Mouse (Mus musculus) hindbrain, embryonic 11.5 days (tissue): ENCODE results near the gene Casp6. TPM values are rescaled to one million over a fixed set of nuclear protein-coding genes. Genes with fewer than 3 reads are reported as not detected.

ENCODE experiments used
- ATAC-seq: fragments of 200-750 bp; cut with Nextera tagmentation; 2 replicates; pipeline ENCODE4 v1.8.0; 2017; ENCODE audit warnings: mild to moderate bottlenecking, moderate TSS enrichment, moderate library complexity; ENCODE audit not compliant: low FRiP score
- DNase-seq: peaks from one replicate; pipeline ENCODE4 v3.0.0-alpha.2; 2015; ENCODE audit warnings: low spot score
- H3K27ac ChIP-seq: fragments of 300-500 bp; sonication (generic); 2 replicates; pipeline ENCODE4 v1.5.1; 2014; ENCODE audit warnings: mild to moderate bottlenecking, low read depth, low read length
- H3K27me3 ChIP-seq: fragments of 300-500 bp; sonication (generic); 2 replicates; pipeline ENCODE4 v1.6.1; 2014; ENCODE audit warnings: mild to moderate bottlenecking, low read length, moderate library complexity, mixed read lengths; ENCODE audit not compliant: control insufficient read depth, insufficient read depth
- H3K36me3 ChIP-seq: fragments of 300-500 bp; sonication (generic); 2 replicates; pipeline ENCODE4 v1.6.1; 2014; ENCODE audit warnings: mild to moderate bottlenecking, low read length, moderate library complexity, mixed read lengths; ENCODE audit not compliant: control insufficient read depth, insufficient read depth
- H3K4me1 ChIP-seq: fragments of 300-500 bp; sonication (generic); replicated peaks from 2 replicates; pipeline ENCODE4 v1.6.1; 2014; ENCODE audit warnings: low read length, mixed read lengths; ENCODE audit not compliant: control insufficient read depth, insufficient read depth
- H3K4me2 ChIP-seq: fragments of 300-500 bp; sonication (generic); replicated peaks from 2 replicates; pipeline ENCODE4 v1.6.1; 2014; ENCODE audit warnings: mild to moderate bottlenecking, low read depth, low read length
- H3K4me3 ChIP-seq: fragments of 300-500 bp; sonication (generic); 2 replicates; pipeline ENCODE4 v1.5.1; 2014; ENCODE audit warnings: low read depth, low read length
- H3K9ac ChIP-seq: fragments of 300-500 bp; sonication (generic); 2 replicates; pipeline ENCODE4 v1.6.1; 2014; ENCODE audit warnings: low read depth, low read length
- H3K9me3 ChIP-seq: fragments of 300-500 bp; sonication (generic); 2 replicates; pipeline ENCODE4 v1.6.1; 2016; ENCODE audit warnings: low read length; ENCODE audit not compliant: control insufficient read depth
- WGBS: fragments of 180-500 bp; shearing (Covaris S2); extraction: QIAGEN DNeasy Blood & Tissue Kit; methylation state at CpG from one replicate; pipeline ENCODE4 v1.1.7; 2014; 5-methylcytosine and 5-hydroxymethylcytosine counted together
- polyA plus RNA-seq: library from polyadenylated mRNA; unstranded; fragments of >200 nt; fragmentation: Nextera tagmentation; extraction: Ambion mirVana; gene quantifications from 2 replicates; pipeline ENCODE4 v1.2.1, GENCODE M21; 2014

Gene Casp6
- polyA plus RNA-seq, 1 experiment from 2014 or later = 67.4 TPM

DNA sequence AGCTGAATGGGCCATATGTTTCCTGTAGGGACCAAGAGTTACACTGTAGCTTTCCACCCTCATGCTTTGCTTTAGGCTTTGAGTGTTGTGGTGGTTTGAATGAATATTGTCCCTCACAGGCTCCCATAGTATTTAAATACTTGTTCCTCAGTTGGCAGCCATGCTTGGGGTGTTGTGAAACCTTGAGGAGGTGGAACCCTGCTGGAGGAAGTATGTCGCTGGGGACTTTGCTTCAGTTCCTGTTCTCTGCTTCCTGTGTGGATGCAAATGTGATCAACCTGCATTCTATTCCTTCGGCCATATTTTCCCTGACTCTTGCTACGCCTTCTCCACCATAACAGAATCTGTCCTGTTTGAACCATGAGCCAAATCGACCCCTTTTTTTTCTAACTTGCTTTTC lies 52.1 kb downstream of the Casp6 start:
- H3K9me3 ChIP-seq = no peaks in the 10 kb centered on the region
- no peak overlapping the region for H3K9ac ChIP-seq
- no peaks in the 10 kb centered on the region for H3K36me3 ChIP-seq
- 88% methylated on average over 4 of the region's 4 CpGs for WGBS
- H3K4me2 ChIP-seq = no peak overlapping the region
- H3K4me3 ChIP-seq = no peak overlapping the region
- H3K27ac ChIP-seq = no peak overlapping the region
- DNase-seq = no peak
- H3K27me3 ChIP-seq = no peaks in the 10 kb centered on the region
- no peak for ATAC-seq
- H3K4me1 ChIP-seq = no peaks in the 10 kb centered on the region

DNA sequence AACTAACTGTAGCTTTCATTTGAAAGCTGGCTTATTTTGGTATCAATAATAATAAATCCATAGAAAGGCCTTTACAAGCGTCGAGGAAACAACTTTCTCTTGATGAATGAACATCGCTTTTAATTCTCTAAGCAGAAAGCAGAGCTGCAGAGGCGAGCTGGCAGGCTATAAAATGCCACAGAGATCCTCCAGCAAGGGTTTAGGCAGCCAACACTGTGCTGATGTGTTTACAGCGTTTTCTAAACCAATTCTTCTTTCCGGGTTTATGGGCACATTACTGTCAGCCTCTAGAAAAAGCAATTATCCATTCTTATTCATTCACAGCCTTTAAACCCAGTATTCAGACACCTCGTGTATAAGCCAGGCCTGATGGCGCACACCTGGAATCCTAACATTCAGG lies 61.3 kb downstream of the Casp6 start:
- ATAC-seq (no peak), DNase-seq (no peak)
- no peaks in the 10 kb centered on the region for H3K9me3 ChIP-seq
- H3K27ac ChIP-seq = no peak overlapping the region
- WGBS = 88% methylated on average over 8 of the region's 8 CpGs
- no peak overlapping the region for H3K4me2 ChIP-seq
- H3K4me3 ChIP-seq = no peak overlapping the region
- H3K36me3 ChIP-seq = no peaks in the 10 kb centered on the region
- H3K4me1 ChIP-seq = no peaks in the 10 kb centered on the region
- H3K9ac ChIP-seq = no peak overlapping the region
- no peaks in the 10 kb centered on the region for H3K27me3 ChIP-seq

Other genes with a start within 250 kb of the Casp6 start
- gene Egf, start 146.1 kb upstream of the Casp6 start, polyA plus RNA-seq = 1.4 and 2.0 TPM in 2 replicates
- gene Lrit3, start 97.4 kb upstream of the Casp6 start, polyA plus RNA-seq = not detected in 2 replicates
- gene Rrh, start 78.8 kb upstream of the Casp6 start, polyA plus RNA-seq = 0.20 TPM in 1 of 2 replicates, not detected in the other
- 36.9 and 44.4 TPM in 2 replicates for gene Gar1, start 70.0 kb upstream of the Casp6 start, polyA plus RNA-seq
- 0.54 and 0.63 TPM in 2 replicates for gene Cfi, start 65.5 kb upstream of the Casp6 start, polyA plus RNA-seq
- 23.9 and 24.6 TPM in 2 replicates for gene Pla2g12a, start 22.8 kb upstream of the Casp6 start, polyA plus RNA-seq
- 1.7 and 2.8 TPM in 2 replicates for gene Mcub, start 68.8 kb downstream of the Casp6 start, polyA plus RNA-seq
- 29.9 and 30.0 TPM in 2 replicates for gene Sec24b, start 160.1 kb downstream of the Casp6 start, polyA plus RNA-seq
- gene Col25a1, start 230.1 kb downstream of the Casp6 start, polyA plus RNA-seq = 4.6 and 5.3 TPM in 2 replicates